Mouse (Mus musculus) E14TG2a.4 (cell line): Measurements from ENCODE around the gene Pagr1a.

Experiments used
- CTCF ChIP-seq: conservative IDR thresholded peaks from 2 replicates; pipeline ENCODE4 v1.5.1; 2014; ENCODE audit warnings: low read length
- NANOG ChIP-seq: IDR thresholded peaks from 2 replicates; pipeline ENCODE4 v1.6.1; 2014; ENCODE audit warnings: borderline replicate concordance, low read length, mixed read lengths
- POU5F1 ChIP-seq: IDR thresholded peaks from 2 replicates; pipeline ENCODE4 v1.6.1; 2014; ENCODE audit warnings: low read length, borderline replicate concordance

DNA sequence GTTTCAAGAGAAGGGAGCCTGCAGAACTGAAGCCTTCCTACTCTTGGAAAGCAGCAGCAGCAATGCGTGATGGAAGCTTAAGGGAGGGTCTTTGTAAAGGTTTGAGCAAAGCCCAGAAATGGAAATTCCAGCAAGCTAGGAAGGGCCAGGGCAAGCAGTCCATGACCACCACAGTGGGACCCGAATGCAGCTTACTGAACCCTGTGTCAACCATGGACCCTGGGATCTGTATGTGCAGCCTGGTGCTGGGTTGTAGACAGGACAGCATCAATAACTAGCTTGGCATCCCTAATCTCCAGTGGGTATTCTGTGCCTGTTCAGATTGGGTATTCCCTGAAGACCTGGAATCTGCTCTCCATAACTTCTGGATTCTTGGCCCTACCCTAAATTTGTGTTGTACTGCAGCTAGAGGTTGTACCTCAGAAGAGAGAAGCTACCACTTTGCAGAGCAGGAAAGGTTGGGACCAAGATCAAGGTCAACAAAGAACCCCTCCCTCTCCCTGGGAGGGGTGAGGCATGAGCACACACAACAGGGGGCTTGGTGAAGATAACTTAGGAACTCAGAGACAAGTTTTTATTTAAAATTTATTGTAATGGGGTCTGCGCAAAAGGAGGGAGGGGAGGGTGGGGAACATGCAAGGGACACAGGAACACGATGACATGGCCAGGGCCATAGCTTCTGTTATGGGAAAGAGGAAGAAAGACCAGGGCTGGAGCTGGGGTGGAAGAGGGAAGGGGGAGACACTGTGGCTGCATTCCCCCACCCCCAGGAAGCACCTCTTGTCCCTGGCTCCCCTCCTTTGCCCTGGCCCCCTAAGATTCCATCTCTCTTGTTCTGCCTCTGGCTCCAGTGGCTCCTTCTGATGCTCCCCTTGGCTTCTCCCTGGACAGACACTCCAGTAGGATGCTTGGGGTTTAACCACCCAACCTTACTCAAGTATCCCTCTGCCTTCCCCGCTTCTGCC lies 4.7 kb upstream of the Pagr1a start:
- TF ChIP-seq CTCF: no peak
- no peak for TF ChIP-seq NANOG
- no peak for TF ChIP-seq POU5F1
